ENCODE assay signal across 8 mouse cellular contexts in genomic region chr4:116720343-116721097, GRCm38 (mm10). TPM values are rescaled to one million over a fixed set of nuclear protein-coding genes. Genes with fewer than 3 reads are reported as not detected.
DNase-seq lines count a peak whose midpoint lies in the region; ATAC-seq lines count a peak whose summit lies in the region.

Tesk2 (plus strand) TSS chr4:116720948.

- peak within 1 kb of the TSS; percentile 69 for H3K9ac ChIP-seq in hindbrain, embryonic 14.5 days

- H3K4me3 ChIP-seq in hindbrain, embryonic 14.5 days (replicated peaks; ENCODE audit: low read length): peak within 1 kb of the TSS; percentile 70

- no peak within 1 kb of the TSS for H3K27ac ChIP-seq in hindbrain, embryonic 14.5 days

- WGBS in hindbrain, embryonic 14.5 days: under 1% methylated on average over 34 of the region's 34 CpGs

- peaks cover 6% of the 10 kb centered on the region; the same call in 1 of the 2 replicates for H3K4me1 ChIP-seq in hindbrain, embryonic 14.5 days (replicated peaks; ENCODE audit: control insufficient read depth, insufficient read depth, low read length)

- H3K9me3 ChIP-seq in hindbrain, embryonic 14.5 days (ENCODE audit: control insufficient read depth, low read length): no peaks in the 10 kb centered on the region

- no peaks in the 10 kb centered on the region for H3K36me3 ChIP-seq in hindbrain, embryonic 14.5 days (replicated peaks; ENCODE audit: control insufficient read depth, insufficient read depth)

- H3K27me3 ChIP-seq in hindbrain, embryonic 14.5 days (ENCODE audit: control insufficient read depth, insufficient read depth, low read length): no peaks in the 10 kb centered on the region

- ATAC-seq in hindbrain, embryonic 14.5 days (ENCODE audit: low FRiP score): peak; percentile 98

- peak; percentile 100 for DNase-seq in R1 (ENCODE audit: low read depth, low spot score)
- peak; percentile 86 to 91 for DNase-seq in cerebellum, postnatal 25 days
- peak; percentile 72 to 79 for DNase-seq in frontal cortex, postnatal 25 days (ENCODE audit: low spot score in 2 of 2)
- peak; percentile 96 for DNase-seq in hindbrain, embryonic 14.5 days (ENCODE audit: low spot score)
- peak; percentile 84 to 90 for DNase-seq in layer of hippocampus, postnatal 36 days
- peak; percentile 99 for DNase-seq in lung, postnatal 36 days
- peak; percentile 100 for DNase-seq in retina, postnatal 1 day
- DNase-seq in urinary bladder, adult 18-20 months (ENCODE audit: low spot score in 2 of 2): peak; percentile 76 to 90

- peak within 1 kb of the TSS; percentile 86 for H3K4me2 ChIP-seq in hindbrain, embryonic 14.5 days (replicated peaks)

RNA-seq across cellular contexts. Expression of gene Tesk2, which starts in this region (rescaled TPM):
- 2.8 and 3.0 TPM in 2 replicates for polyA plus RNA-seq in hindbrain, embryonic 14.5 days (2014; fragmentation: Nextera tagmentation; extraction: Ambion mirVana)
- 1 to 10 TPM; 4.1 to 5.0 TPM for total RNA-seq in layer of hippocampus, postnatal 36 days (2021)
